Mouse (Mus musculus): Measurements from ENCODE around the gene Stx1b. TPM values are rescaled to one million over a fixed set of nuclear protein-coding genes. Genes with fewer than 3 reads are reported as not detected.
A peak's percentile ranks its signal among the peaks of the same experiment; 100 is the strongest.

Stx1b gene
- polyA plus RNA-seq, 1 experiment, result 6.9 TPM

DNA sequence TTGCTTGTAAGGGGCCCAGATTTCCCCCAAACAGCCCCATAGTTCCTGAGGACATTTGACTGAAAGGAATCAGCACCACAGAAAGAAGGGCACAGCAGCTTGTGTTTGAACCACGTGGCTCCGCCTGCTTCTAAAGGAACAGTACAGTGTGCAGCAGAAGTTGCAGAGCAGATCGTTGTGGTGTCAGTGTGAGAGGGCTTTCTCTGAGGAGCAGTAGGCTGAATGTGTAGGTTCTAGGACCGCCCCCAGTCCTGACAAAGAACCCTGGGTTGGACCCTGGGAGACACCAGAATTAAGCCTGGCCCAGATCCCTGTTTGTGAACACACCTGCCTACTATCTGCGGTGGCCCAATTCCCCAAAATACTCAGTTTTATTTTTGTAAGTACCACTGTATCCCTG is 53.1 kb downstream of the Stx1b start:
- Histone ChIP-seq H3K27ac (ENCODE audit: insufficient read depth, low read length) (no peak overlapping the region), H3K9ac (ENCODE audit: low read depth, poor library complexity, severe bottlenecking) (peak overlapping the region; percentile 78), H3K36me3 (ENCODE audit: control insufficient read depth, insufficient read depth, low read length, poor library complexity, severe bottlenecking) (no peaks in the 10 kb centered on the region), H3K4me3 (ENCODE audit: low read depth, low read length) (peak overlapping the region; percentile 17), H3K4me1 (ENCODE audit: control insufficient read depth, insufficient read depth, low read length) (no peaks in the 10 kb centered on the region), H3K27me3 (ENCODE audit: control insufficient read depth, insufficient read depth, low read length, poor library complexity, severe bottlenecking) (no peaks in the 10 kb centered on the region), H3K9me3 (replicated peaks; ENCODE audit: control insufficient read depth, insufficient read depth, low read length, poor library complexity, severe bottlenecking) (no peaks in the 10 kb centered on the region)
- TF ChIP-seq EP300 (IDR thresholded peaks at IDR 0.05; ENCODE audit: insufficient read depth, low read depth, low read length) (no peak), CTCF (IDR thresholded peaks at IDR 0.05; ENCODE audit: low read depth, low read length) (no peak), POLR2A (IDR thresholded peaks at IDR 0.05; ENCODE audit: insufficient read depth, low read length) (no peak)

GRCm38 (mm10) chr7:127770039-127770905 is 54.1 kb downstream of the Stx1b start:
- H3K9me3 ChIP-seq (replicated peaks; ENCODE audit: control insufficient read depth, insufficient read depth, low read length, poor library complexity, severe bottlenecking), result no peaks in the 10 kb centered on the region
- H3K27me3 ChIP-seq (ENCODE audit: control insufficient read depth, insufficient read depth, low read length, poor library complexity, severe bottlenecking), result no peaks in the 10 kb centered on the region
- peak overlapping the region; percentile 78 for H3K9ac ChIP-seq (ENCODE audit: low read depth, poor library complexity, severe bottlenecking)
- H3K36me3 ChIP-seq (ENCODE audit: control insufficient read depth, insufficient read depth, low read length, poor library complexity, severe bottlenecking), result peaks cover under 1% of the 10 kb centered on the region; the same call in 1 of the 2 replicates
- no peak for TF ChIP-seq EP300 (IDR thresholded peaks at IDR 0.05; ENCODE audit: insufficient read depth, low read depth, low read length)
- TF ChIP-seq CTCF (IDR thresholded peaks at IDR 0.05; ENCODE audit: low read depth, low read length), result no peak
- TF ChIP-seq POLR2A (IDR thresholded peaks at IDR 0.05; ENCODE audit: insufficient read depth, low read length), result no peak
- peak overlapping the region; percentile 88 for H3K27ac ChIP-seq (ENCODE audit: insufficient read depth, low read length)
- H3K4me3 ChIP-seq (ENCODE audit: low read depth, low read length), result peak overlapping the region; percentile 71
- no peaks in the 10 kb centered on the region for H3K4me1 ChIP-seq (ENCODE audit: control insufficient read depth, insufficient read depth, low read length)

GRCm38 (mm10) chr7:127769651-127770038 is 54.7 kb downstream of the Stx1b start, which contains the start of gene Orai3:
Gene Orai3, plus strand, starts transcription at chr7:127769815.
- H3K27me3 ChIP-seq (ENCODE audit: control insufficient read depth, insufficient read depth, low read length, poor library complexity, severe bottlenecking), result no peaks in the 10 kb centered on the region
- TF ChIP-seq CTCF (IDR thresholded peaks at IDR 0.05; ENCODE audit: low read depth, low read length) (no peak), EP300 (IDR thresholded peaks at IDR 0.05; ENCODE audit: insufficient read depth, low read depth, low read length) (peak; percentile 48; the same call in 1 of the 2 replicates), POLR2A (IDR thresholded peaks at IDR 0.05; ENCODE audit: insufficient read depth, low read length) (peak; percentile 79)
- H3K9ac ChIP-seq (ENCODE audit: low read depth, poor library complexity, severe bottlenecking), result peak within 1 kb of the TSS; percentile 78
- H3K9me3 ChIP-seq (replicated peaks; ENCODE audit: control insufficient read depth, insufficient read depth, low read length, poor library complexity, severe bottlenecking), result no peaks in the 10 kb centered on the region
- peak within 1 kb of the TSS; percentile 71 for H3K4me3 ChIP-seq (ENCODE audit: low read depth, low read length)
- peaks cover 7% of the 10 kb centered on the region for H3K36me3 ChIP-seq (ENCODE audit: control insufficient read depth, insufficient read depth, low read length, poor library complexity, severe bottlenecking)
- peak within 1 kb of the TSS; percentile 88 for H3K27ac ChIP-seq (ENCODE audit: insufficient read depth, low read length)
- no peaks in the 10 kb centered on the region for H3K4me1 ChIP-seq (ENCODE audit: control insufficient read depth, insufficient read depth, low read length)

GRCm38 (mm10) chr7:127768997-127769593 is 55.3 kb downstream of the Stx1b start:
- H3K36me3 ChIP-seq (ENCODE audit: control insufficient read depth, insufficient read depth, low read length, poor library complexity, severe bottlenecking), result peaks cover 7% of the 10 kb centered on the region

GRCm38 (mm10) chr7:127768346-127768996 is 55.9 kb downstream of the Stx1b start:
- Histone ChIP-seq H3K9ac (ENCODE audit: low read depth, poor library complexity, severe bottlenecking) (no peak overlapping the region), H3K4me3 (ENCODE audit: low read depth, low read length) (peak overlapping the region; percentile 56), H3K27me3 (ENCODE audit: control insufficient read depth, insufficient read depth, low read length, poor library complexity, severe bottlenecking) (no peaks in the 10 kb centered on the region), H3K36me3 (ENCODE audit: control insufficient read depth, insufficient read depth, low read length, poor library complexity, severe bottlenecking) (peaks cover 8% of the 10 kb centered on the region), H3K4me1 (ENCODE audit: control insufficient read depth, insufficient read depth, low read length) (no peaks in the 10 kb centered on the region), H3K27ac (ENCODE audit: insufficient read depth, low read length) (peak overlapping the region; percentile 26; the same call in 1 of the 2 replicates), H3K9me3 (replicated peaks; ENCODE audit: control insufficient read depth, insufficient read depth, low read length, poor library complexity, severe bottlenecking) (no peaks in the 10 kb centered on the region)
- TF ChIP-seq CTCF (IDR thresholded peaks at IDR 0.05; ENCODE audit: low read depth, low read length) (peak; percentile 48), EP300 (IDR thresholded peaks at IDR 0.05; ENCODE audit: insufficient read depth, low read depth, low read length) (no peak)

More at GRCm38 (mm10) chr7:127768997-127769593, 55.3 kb downstream of the Stx1b start:
- H3K9me3 ChIP-seq (replicated peaks; ENCODE audit: control insufficient read depth, insufficient read depth, low read length, poor library complexity, severe bottlenecking), result no peaks in the 10 kb centered on the region
- H3K4me3 ChIP-seq (ENCODE audit: low read depth, low read length), result peak overlapping the region; percentile 71
- peak overlapping the region; percentile 78 for H3K9ac ChIP-seq (ENCODE audit: low read depth, poor library complexity, severe bottlenecking)
- TF ChIP-seq EP300 (IDR thresholded peaks at IDR 0.05; ENCODE audit: insufficient read depth, low read depth, low read length) (0 out of 2 replicates have a peak, but pooled peaks have one; percentile 11), POLR2A (IDR thresholded peaks at IDR 0.05; ENCODE audit: insufficient read depth, low read length) (no peak)
- no peaks in the 10 kb centered on the region for H3K27me3 ChIP-seq (ENCODE audit: control insufficient read depth, insufficient read depth, low read length, poor library complexity, severe bottlenecking)
- H3K4me1 ChIP-seq (ENCODE audit: control insufficient read depth, insufficient read depth, low read length), result no peaks in the 10 kb centered on the region
- H3K27ac ChIP-seq (ENCODE audit: insufficient read depth, low read length), result peak overlapping the region; percentile 88
